Mouse (Mus musculus): ENCODE results near the gene Plet1.

DNA sequence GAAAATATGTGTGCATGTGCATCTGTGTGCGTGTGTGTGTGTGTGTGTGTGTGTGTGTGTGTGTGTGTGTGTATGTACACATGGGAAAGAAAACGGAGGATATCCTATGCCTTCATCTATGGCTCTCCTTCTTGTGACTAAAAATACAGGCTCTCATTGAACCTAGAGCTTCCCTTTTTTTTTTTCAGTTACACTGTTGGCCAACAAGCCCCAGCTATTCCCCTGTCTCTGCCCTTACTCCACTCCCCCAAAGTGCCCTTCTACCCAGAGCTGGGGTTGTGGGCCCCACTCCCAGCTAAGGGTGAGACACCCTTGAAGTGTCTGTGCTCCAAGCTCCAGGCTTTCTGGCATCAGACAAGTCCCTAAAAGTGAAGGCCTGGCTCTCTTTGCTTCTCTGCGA is 8.6 kb downstream of the Plet1 start:
- TF ChIP-seq POLR2A (IDR thresholded peaks at IDR 0.05; ENCODE audit: low read depth, low read length) (no peak), CTCF (conservative IDR thresholded peaks at IDR 0.05; ENCODE audit: insufficient read depth, insufficient read length, low read depth, low read length) (no peak)
